Mouse (Mus musculus) liver (tissue): ENCODE results near the gene Nlrp9b.
"Not testable (repeated sequence)": the region's sequence is repeated elsewhere in the genome, so short reads cannot be mapped to it uniquely, and the experiment has no call there.

Experiments
- DNase-seq: peaks from one replicate; pipeline ENCODE4 v3.0.0-alpha.2; 2020; ENCODE audit warnings: mixed read lengths

Nlrp9b gene

DNA sequence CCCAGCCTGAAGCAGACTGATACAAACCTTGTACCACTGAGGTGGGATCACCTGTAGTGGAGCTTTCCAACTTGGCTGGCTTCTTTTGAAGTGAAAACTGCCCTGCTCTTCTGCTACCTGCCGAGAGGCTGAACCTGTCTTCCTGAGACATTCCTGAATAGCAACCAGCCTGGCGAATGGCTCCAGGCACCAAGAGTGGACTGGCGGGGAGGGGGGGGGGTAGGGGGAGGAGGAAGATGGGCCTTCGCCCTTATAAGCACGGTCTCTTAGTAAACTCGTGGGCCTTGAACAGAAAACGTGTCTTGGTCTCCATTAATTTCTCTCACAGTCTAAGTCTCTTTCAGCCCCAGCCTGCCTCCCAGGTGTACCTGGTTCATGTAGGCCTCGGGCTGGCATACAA is at the start of gene Nlrp9b:
Nlrp9b (plus strand) TSS at position 301 of the 400 bp plus-strand sequence.
- not testable (repeated sequence) for DNase-seq

DNA sequence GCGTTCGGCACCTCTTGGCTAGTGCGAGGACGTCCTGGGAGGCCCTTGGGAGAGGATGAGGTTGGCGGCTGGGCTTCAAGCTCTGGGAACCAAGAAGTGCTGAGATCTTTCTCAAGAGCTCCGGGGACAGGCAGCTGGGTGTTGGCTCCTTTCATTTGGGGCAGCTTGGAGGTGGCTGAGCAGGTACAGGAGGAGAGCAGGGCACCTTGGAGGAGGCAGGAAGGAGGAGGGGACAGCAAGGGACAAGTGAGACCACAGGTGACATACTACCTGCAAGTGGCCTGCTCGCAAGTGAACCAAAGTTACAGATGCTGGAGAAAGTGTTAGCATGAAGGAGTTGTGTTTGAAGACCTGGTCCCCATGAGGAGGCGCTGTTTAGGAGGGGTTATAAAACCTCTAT is 46.6 kb upstream of the Nlrp9b start:
- DNase-seq = no peak

DNA sequence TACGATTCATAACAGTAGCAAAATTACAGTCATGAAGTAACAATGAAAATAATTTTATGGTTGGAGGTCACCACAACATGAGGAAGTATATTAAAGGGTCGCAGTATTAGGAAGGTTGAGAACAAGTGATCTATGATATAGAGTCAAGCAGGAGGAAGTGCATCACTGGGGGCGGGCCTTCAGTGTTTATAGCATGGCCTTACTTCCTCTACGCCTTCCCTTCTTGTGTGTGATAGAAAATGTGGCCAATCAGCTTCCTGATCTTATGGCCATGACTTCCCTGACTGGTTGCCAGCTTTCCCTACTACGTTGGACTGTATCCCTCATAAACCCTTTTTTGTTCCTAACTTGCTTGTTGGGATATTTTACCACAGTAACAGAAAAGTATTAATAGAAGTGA is 46.1 kb upstream of the Nlrp9b start:
- no peak for DNase-seq

DNA sequence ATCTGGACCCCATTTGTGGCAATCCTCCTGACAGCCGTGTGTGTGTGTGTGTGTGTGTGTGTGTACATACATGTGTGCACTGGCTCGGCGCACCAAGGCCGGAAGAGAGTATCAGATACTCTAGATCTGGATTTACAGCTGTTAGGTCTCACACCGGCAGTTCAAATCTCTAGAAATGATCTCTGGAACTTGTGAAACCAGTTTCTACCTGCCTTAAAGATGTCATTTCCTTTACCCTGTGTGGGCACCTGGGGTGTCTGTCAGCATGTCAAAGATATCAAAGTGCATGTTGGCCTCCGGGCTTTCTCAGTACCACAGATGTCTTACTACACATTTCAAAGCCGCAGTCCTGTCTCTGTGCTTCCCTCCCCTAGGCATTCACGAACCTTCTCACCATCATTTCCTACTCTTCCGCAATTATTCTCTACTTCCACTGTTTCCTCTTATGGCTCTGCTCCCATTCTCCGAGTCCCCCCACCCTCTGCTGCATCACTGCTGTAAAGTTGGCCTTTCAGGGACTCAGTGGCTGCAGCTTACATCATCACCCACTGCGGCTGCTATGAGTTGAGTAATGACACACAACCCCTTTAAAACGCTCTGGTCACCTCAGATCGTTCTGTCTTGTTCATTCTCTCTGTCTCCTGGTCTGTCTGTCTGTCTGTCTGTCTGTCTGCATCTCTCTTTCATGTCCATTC is 45.3 kb upstream of the Nlrp9b start:
- no peak for DNase-seq

DNA sequence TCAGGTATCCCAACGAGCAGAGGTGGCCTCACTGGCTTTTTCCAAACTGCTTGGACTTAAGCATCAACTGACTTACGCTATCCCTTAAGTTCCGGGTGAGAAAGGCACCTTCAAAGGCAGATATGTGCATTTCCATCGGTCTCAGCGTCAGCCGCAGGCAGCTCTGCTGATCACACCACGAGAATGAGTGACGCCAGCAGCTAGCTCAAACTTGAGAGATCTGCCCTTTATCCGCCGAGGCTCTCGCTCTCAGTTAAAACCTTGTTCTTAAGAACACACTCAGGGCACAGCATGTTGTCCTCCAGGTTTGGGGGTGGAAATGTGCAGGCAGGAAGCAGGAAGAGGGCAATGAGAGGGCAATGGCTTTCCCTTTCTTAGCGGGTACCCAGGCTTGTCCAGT is 42.3 kb upstream of the Nlrp9b start:
- no peak for DNase-seq

DNA sequence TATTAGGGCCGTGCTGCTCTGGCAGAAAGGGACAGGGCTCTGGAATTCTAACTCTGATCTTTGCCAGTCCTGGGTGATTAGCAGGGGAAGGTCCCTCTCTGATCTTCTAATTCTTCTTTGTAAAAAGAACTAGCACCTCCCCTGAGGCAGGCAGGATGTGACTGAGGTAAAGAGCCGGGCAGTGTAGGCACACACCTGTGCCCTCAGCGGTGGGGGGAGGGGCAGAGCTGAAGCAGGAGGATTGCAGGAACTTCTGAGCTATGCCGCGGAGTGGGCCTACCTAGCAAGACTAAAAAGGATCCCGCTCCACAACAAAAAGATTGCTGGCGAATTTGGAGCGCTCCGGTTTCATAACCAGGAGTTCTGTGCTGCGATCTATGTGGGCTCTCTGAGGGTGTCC is 41.3 kb upstream of the Nlrp9b start:
- no peak for DNase-seq

DNA sequence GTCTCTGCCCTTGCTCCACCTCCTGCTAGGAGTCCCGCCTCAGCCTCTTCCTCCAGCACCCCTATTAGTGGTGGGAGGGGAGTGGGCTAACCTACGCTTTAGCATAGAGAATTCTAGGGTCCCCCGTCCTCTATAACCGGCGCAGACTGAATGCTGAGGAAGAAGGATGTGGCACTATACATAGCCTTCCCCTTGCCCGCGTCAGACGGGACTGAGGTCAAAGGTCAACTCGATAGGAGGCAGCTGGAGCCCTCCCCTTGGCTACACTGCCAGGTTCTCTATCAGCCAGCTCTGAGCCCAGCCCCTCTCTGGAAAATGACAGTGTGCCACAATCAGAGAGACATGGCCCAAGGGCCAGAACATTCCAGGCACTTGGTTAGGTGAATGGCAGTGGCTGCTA is 40.7 kb upstream of the Nlrp9b start, which contains the start of gene Igsf23:
Igsf23 (minus strand) TSS at position 168 of the 400 bp plus-strand sequence.
- DNase-seq = no peak

DNA sequence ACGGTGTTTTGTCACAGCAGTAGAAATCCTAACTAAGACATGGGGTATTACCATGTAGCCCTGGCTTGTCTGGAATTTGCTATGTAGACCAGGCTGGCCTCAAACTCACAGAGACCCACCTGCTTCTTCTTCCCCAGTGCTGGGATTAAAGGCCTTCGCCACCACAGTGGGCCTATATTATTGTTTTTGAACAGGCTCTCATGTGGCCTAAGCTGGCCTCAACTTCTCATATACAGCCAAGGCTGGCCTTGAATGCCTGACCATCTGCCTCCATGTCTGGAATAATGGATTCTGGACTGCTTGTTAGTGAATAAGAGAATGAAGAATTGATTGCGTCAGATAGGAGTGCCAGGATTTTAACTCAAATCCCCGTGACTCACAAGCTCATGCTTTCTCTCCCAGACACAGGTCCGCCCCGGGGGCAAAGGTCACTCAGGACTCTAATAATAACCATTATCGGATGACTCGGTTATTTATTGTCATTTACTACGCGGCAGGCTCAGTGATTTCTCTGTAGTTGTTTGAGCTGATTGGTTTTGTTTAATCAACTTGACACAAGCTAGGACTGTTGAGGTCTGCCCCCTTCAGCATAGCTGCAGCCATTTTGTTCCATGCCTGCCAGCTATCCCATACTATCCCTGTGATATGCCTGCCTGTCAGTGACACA is 38.8 kb upstream of the Nlrp9b start:
- DNase-seq = no peak

DNA sequence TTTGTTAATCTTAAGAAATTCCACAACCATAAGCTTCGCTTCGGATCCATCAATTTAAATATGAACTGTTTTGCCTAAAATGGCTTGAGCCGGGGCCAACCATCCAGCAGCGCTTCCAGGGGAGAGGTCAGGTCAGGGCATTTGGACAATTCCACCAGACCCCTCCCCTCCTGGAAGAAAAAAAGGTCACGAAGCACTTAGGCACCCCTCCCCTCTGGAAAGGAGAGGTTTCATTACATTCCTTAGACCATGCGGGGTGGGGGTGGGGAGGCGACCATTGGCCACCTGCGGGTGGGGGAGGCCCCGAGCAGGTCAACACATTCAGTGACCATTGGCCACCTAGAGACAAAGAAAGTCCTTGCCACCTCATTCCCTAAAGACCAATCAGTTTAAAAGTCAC is 38.2 kb upstream of the Nlrp9b start:
- DNase-seq = no peak

DNA sequence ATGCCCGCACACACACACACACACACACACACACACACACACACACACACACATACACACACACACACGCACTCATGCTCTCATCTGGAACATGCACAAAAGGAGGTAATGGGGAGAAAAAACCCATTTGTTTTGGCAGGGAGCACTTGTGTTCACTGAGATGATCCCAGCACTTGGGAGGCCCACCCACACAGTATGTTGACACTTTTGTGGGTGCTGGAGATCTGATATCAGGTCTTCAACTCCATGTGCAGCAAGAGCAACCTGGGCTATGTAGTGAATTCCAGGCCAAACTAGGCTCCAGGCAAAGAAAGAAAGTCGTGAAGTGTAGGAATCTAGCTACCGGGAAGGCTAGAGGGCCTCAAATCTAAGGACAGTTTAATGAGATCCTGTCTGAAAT is 35.4 kb upstream of the Nlrp9b start:
- no peak for DNase-seq

DNA sequence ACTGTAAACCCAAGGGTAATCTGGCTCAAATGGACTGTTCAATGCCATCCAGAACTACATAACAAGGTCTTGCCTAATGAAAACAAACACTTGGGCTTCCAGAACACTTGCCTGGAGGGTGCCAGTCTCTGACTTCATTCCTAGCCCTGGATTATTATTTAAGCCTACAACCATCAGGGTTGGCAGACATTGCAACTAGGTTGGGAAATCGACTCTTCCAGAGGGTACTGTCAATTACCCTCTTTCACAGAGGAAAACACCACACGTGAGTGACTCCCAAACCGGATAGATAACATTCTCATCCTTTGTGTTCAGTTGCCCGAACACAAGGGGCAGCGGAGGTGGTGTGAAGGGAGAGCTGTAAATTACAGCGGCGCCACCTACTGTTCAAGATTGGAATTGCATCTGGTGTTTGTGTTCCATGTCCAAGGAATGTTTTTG is 34.9 kb upstream of the Nlrp9b start:
- DNase-seq = peak; percentile 77

DNA sequence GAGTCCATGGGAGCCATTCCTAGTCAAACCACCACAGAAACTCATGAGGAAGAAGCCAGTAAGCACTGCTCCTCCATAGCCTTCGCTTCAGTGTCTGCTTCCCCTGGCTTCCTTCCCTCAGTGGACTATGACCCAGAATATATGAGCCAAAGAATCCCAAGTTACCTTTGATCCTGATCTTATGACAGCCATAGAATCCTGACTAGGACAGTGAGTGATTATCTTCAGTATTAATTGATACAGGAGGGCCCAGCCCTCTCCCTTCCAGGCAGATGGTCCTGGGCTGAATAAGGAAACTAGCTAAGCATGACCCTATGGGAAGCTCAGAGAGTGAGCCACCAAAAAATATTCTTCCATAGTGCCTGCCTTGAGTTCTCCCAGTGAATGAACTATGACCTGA is 28.8 kb upstream of the Nlrp9b start:
- no peak for DNase-seq

DNA sequence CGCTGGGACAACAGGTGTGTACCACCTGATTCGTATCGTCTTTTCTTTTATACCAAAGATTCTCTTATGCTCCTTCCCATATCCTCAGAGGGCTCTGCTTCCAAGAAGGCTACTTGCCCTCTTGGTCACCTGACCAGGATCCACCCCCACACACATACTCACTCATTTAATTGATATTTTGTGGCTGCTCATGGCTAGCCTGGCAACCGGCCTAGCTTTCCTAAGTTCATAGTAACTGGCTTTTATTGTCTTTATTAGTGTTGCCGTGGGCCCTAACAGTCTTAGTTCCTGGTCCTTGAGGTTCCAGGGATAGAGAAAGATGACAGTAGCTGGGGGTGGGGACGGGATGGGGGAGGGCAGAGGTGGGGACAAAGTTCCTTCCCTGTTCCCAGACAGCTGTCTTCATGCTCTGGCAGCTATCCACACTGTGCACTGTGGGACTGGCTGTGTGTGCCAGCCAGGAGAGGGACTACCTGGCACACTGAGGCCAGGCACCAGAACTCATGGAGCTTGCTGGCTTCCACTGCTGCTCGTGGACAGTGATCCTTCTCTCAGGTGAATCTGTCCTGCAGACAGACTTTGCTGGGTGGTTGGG is 26.2 kb upstream of the Nlrp9b start, which contains the start of gene Ceacam20:
Ceacam20 (plus strand) TSS at position 428 of the 595 bp plus-strand sequence.
- DNase-seq = no peak

DNA sequence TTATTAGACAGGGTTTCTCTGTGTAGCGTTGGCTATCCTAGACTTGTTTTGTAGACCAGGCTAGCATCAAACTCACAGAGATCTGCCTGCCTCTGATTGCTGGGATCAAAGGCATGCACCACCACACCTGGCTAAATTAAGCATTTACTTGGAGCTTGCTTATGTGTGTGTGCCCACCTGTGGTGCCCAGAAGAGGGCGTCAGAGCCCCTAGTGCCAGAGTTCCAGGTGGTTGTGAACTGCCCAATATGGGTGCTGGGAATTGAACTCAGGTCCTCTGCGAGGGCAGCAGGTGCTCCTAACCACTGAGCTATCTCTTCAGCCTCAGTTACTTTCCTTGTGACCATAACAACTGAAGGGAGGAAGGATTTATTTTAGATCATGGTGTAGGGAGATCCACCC is 22.2 kb upstream of the Nlrp9b start:
- no peak for DNase-seq

DNA sequence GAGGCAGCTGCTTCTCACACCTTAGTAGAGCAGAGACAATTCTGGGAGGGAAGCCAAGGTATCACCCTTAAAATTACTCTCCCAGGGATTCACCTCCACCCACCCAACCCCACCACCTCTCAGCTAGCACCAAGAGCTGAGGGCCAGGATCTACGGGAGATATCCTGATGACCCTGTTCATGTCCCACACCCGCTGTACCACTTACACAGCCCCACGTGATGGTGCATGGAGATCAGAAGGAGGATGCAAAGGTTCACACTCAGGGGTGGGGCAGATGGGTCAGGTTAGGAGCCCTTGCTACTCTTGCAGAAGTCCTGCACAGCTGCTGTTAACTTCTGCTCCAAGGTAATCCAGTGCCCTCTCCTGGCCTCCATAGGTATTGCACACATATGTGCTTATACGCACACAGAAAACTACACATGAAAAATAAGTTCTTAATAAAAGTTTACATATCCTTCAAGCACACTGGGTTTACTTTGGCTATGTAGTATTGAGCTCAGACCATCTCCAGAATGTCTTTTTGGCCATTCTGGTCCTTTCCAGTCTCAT is 21.6 kb upstream of the Nlrp9b start:
- DNase-seq = no peak

DNA sequence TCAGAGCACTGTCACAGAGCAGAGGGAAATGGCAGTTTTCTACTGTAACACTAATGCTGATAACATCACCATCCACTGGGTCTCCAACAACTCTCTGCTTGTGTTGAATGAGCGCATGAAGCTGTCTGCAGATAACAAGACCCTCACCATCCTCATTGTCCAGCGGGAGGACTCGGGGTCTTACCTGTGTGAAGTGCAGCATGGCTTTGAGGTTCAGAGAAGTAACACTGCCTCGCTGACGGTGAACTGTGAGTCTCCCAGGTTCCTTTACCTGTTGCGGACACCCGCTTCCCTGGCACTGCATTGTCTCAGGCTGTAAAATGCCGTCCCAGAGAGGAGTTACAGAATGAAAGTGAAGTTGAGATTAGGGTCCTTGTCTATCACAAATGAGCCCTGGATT is 21.1 kb upstream of the Nlrp9b start:
- DNase-seq = no peak

DNA sequence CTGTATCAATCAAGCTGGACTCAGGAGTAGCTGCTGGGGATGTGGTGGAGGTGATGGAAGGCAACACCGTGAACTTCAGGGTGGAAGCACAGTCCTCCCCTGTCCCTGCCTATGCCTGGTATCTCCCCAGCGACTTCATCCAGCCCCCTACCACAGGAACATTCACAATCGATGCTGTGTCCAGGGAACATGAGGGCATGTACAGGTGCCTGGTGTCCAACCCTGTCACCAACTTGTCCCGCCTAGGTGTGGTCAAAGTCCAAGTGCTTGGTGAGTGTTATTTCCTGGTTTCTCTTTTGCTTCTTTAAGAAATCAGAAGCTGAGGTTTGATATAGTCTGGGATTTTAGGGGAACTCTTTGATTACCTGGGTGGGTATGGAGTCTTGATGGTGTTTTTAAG is 19.7 kb upstream of the Nlrp9b start:
- no peak for DNase-seq

DNA sequence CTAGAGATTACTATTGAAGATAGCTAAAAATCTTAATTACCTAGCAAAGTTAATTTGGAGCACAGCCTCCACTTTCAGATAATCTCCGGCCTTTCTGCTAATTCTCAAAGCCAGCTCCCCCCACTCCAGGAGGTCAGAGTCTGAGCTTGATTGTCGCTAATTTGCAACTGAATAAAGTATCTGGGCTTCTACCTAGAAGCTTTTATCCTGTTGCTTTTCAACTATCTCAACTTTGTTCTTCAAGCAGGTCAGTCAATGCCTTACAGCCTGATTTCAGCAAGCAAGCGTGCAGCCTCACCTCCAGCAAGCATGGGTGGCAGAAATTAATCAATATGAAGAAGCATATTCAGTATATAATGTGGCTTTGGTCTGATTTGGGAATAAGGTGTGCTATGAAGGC is 5.5 kb downstream of the Nlrp9b start:
- not testable (repeated sequence) for DNase-seq

DNA sequence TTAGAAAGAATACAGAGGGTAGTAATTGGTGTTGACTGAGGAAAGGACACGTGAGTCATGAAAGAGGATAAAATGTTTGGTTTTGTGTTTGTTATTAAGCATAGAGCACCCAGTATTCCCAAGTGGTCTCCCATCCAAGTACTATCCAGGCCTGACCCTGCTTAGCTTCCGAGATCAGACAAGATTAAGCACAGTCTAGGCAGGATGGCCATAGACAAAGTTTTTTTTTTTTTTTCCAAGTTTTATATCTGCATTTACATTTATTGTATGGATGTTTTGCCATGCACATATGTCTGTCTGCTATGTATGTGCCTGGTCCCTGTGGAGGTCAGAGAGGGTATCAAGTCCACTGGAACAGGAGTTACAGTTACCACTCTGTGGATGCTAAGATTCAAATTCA is 18.7 kb downstream of the Nlrp9b start:
- no peak for DNase-seq

DNA sequence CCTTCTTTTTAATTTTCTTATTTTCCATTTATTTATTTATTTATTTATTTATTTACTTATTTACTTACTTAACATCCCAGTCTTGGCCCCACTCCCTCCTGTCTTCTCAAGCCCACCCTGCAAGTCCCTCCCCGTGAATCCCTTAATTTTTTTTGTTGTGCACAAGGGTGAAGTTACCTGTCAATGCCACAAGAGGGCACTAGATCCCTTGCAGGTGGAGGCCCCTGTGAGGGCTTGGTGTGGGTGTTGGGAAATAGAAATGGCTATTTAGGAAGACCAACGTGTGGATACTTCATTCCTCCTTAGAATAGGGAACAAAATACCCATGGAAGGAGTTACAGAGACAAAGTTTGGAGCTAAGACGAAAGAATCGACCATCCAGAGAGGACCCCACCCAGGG is 72.8 kb downstream of the Nlrp9b start:
- DNase-seq = not testable (repeated sequence)

DNA sequence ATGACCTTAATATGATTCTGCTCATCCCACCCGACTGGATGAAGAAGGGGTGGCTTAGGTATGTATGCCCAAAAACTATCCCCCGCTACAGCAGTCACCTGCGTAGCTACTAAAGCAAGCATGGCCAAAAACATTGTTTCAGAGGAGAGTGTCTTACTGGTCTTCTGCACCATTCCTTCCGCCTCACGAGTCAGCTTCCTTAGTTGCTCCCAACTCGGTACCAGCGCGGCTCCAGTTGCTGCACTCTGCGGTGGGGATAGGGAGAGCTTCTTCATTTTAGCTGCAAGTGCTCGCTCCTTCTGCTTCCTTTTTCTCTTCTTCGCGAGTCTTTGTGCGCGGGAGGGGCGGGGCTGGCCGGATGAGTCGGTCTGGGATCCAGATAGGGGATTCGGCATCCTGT is 86.9 kb downstream of the Nlrp9b start:
- not testable (repeated sequence) for DNase-seq

DNA sequence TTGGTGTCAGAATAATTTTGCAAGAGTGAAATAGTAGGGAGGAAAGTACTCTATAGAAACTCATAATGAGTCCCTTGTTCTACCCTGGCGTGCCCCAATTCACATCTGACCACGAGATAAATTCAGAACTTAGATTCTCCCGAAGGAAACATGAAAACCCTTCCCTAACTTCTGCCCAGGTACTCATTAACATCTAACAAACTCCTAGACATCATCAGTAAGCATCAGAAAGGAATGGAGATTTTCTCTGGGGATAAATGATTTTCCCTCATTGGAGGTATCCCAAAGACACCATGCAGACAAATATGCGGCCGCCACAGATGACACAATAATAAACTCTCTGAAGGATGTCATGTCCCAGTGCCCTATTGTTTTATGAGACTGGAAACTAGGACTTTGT is 108.1 kb downstream of the Nlrp9b start, which contains the start of gene Vmn1r91:
Vmn1r91 (plus strand) TSS at position 301 of the 400 bp plus-strand sequence.
- DNase-seq = not testable (repeated sequence)

DNA sequence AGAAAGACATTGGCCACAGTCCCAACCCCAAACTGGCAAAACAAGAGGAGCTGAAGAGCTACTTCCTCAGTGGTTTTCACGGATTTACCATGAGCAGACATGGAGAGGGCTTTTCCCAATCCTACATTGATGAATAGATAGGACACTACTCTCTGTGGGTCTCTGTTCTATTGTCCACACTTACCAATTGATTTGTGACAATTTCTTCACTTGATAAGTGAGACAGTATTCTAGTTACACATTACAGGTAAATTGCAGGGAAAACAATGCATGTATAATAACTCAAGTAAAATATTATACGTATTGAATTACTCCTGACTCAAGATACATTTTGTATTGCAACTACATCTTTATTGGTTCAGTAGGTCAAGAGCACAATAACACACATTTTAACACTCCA is 131.2 kb downstream of the Nlrp9b start, which contains the start of gene Gm16442:
Gm16442 (minus strand) TSS at position 101 of the 400 bp plus-strand sequence.
- not testable (repeated sequence) for DNase-seq
